Mouse (Mus musculus) hindbrain, embryonic 14.5 days (tissue): ENCODE results near the gene Adamtsl2. TPM values are rescaled to one million over a fixed set of nuclear protein-coding genes. Genes with fewer than 3 reads are reported as not detected.

ENCODE experiments used
- ATAC-seq: fragments of 200-750 bp; cut with Nextera tagmentation; 2 replicates; pipeline ENCODE4 v1.8.0; 2017; ENCODE audit warnings: moderate number of reproducible peaks, mild to moderate bottlenecking, moderate TSS enrichment, moderate library complexity; ENCODE audit not compliant: low FRiP score
- DNase-seq: peaks from one replicate; pipeline ENCODE4 v3.0.0-alpha.2; 2015; ENCODE audit warnings: low spot score
- H3K27ac ChIP-seq: fragments of 300-500 bp; sonication (generic); 2 replicates; pipeline ENCODE4 v1.5.1; 2014; ENCODE audit warnings: mild to moderate bottlenecking, moderate library complexity
- H3K27me3 ChIP-seq: fragments of 300-500 bp; sonication (generic); 2 replicates; pipeline ENCODE4 v1.6.1; 2014; ENCODE audit warnings: mild to moderate bottlenecking, low read length, mixed read lengths; ENCODE audit not compliant: control insufficient read depth, insufficient read depth
- H3K36me3 ChIP-seq: fragments of 300-500 bp; sonication (generic); replicated peaks from 2 replicates; pipeline ENCODE4 v1.6.1; 2014; ENCODE audit not compliant: control insufficient read depth, insufficient read depth
- H3K4me1 ChIP-seq: fragments of 300-500 bp; sonication (generic); replicated peaks from 2 replicates; pipeline ENCODE4 v1.6.1; 2014; ENCODE audit warnings: antibody characterized with exemption, low read length, mixed read lengths; ENCODE audit not compliant: control insufficient read depth, insufficient read depth
- H3K4me2 ChIP-seq: fragments of 300-500 bp; sonication (generic); replicated peaks from 2 replicates; pipeline ENCODE4 v1.6.1; 2014; ENCODE audit warnings: mild to moderate bottlenecking, moderate library complexity
- H3K4me3 ChIP-seq: fragments of 300-500 bp; sonication (generic); replicated peaks from 2 replicates; pipeline ENCODE4 v1.5.1; 2014; ENCODE audit warnings: mild to moderate bottlenecking, low read length
- H3K9ac ChIP-seq: fragments of 300-500 bp; sonication (generic); 2 replicates; pipeline ENCODE4 v1.6.1; 2014
- H3K9me3 ChIP-seq: fragments of 300-500 bp; sonication (generic); 2 replicates; pipeline ENCODE4 v1.6.1; 2016; ENCODE audit warnings: low read length; ENCODE audit not compliant: control insufficient read depth
- WGBS: fragments of 180-500 bp; shearing (Covaris S2); extraction: QIAGEN DNeasy Blood & Tissue Kit; methylation state at CpG from one replicate; pipeline ENCODE4 v1.1.7; 2014; 5-methylcytosine and 5-hydroxymethylcytosine counted together
- polyA plus RNA-seq: library from polyadenylated mRNA; unstranded; fragments of >200 nt; fragmentation: Nextera tagmentation; extraction: Ambion mirVana; gene quantifications from 2 replicates; pipeline ENCODE4 v1.2.1, GENCODE M21; 2014

The Adamtsl2 gene
- polyA plus RNA-seq, 1 experiment from 2014 or later, result 9.1 TPM

GRCm38 (mm10) chr2:27118452-27118851, 39.3 kb downstream of the Adamtsl2 start:
- no peaks in the 10 kb centered on the region for H3K36me3 ChIP-seq
- 55% methylated on average over 4 of the region's 4 CpGs for WGBS
- ATAC-seq, result no peak

GRCm38 (mm10) chr2:27119766-27120165, 40.6 kb downstream of the Adamtsl2 start:
- Histone ChIP-seq H3K4me1 (peaks cover 21% of the 10 kb centered on the region), H3K9me3 (no peaks in the 10 kb centered on the region), H3K27me3 (no peaks in the 10 kb centered on the region), H3K4me2 (no peak overlapping the region), H3K36me3 (no peaks in the 10 kb centered on the region), H3K4me3 (no peak overlapping the region), H3K9ac (no peak overlapping the region), H3K27ac (no peak overlapping the region)
- DNase-seq (no peak), ATAC-seq (no peak)
- 98% methylated on average over 2 of the region's 2 CpGs for WGBS

More at GRCm38 (mm10) chr2:27118452-27118851, 39.3 kb downstream of the Adamtsl2 start:
- Histone ChIP-seq H3K4me1 (peaks cover 21% of the 10 kb centered on the region), H3K27me3 (no peaks in the 10 kb centered on the region), H3K4me3 (no peak overlapping the region), H3K4me2 (no peak overlapping the region), H3K9ac (no peak overlapping the region), H3K9me3 (no peaks in the 10 kb centered on the region), H3K27ac (no peak overlapping the region)
- DNase-seq, result no peak

GRCm38 (mm10) chr2:27120241-27120641, 41.1 kb downstream of the Adamtsl2 start:
- H3K4me3 ChIP-seq, result no peak overlapping the region
- peaks cover 21% of the 10 kb centered on the region for H3K4me1 ChIP-seq
- H3K9me3 ChIP-seq, result no peaks in the 10 kb centered on the region
- ATAC-seq, result no peak
- no peak for DNase-seq
- WGBS, result 66% methylated on average over 8 of the region's 8 CpGs
- no peak overlapping the region for H3K27ac ChIP-seq
- H3K4me2 ChIP-seq, result no peak overlapping the region
- no peaks in the 10 kb centered on the region for H3K27me3 ChIP-seq
- H3K36me3 ChIP-seq, result no peaks in the 10 kb centered on the region
- no peak overlapping the region for H3K9ac ChIP-seq

DNA sequence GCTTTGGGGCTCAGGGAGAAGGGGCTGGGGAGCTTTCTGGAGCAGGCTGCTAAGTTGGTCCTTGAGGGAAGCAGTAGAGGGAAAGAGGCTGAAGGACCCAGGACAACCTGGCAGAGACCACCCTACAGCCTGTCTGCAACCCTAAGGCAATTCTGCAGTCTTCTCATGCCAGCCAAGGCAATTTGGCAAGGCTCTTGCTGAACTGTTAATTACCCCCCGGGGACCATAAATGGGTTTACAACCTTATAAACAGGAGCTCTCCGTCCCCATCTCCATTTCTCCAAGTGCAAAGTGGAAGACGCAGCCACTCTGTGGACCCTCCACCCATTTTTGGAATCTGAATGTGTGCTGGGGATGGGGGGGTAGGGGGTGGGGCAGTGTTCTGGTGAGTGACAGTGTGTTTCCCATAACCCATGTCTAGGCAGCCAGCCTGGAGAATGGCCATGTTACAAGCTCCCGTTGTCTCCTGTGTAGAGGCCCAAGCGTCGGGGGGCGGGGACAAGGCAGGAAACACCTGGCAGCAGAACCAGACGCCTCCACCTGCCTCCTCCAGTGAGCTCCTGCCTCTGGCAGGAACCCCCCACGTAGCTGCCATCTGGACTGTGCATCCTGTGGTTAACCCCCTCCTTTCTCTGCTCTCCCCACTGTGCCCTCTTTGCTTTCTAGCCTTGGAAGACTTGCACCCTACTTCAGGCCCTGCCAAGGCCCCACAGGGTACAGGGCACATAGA, 42.6 kb downstream of the Adamtsl2 start:
- no peak overlapping the region for H3K27ac ChIP-seq
- no peaks in the 10 kb centered on the region for H3K36me3 ChIP-seq
- no peak overlapping the region for H3K9ac ChIP-seq
- DNase-seq (peak; percentile 39), ATAC-seq (no peak)
- no peak overlapping the region for H3K4me3 ChIP-seq
- no peak overlapping the region for H3K4me2 ChIP-seq
- no peaks in the 10 kb centered on the region for H3K27me3 ChIP-seq
- 35% methylated on average over 9 of the region's 9 CpGs for WGBS
- H3K9me3 ChIP-seq, result no peaks in the 10 kb centered on the region
- H3K4me1 ChIP-seq, result peaks cover 21% of the 10 kb centered on the region

- H3K9ac ChIP-seq, result no peak overlapping the region
- no peaks in the 10 kb centered on the region for H3K27me3 ChIP-seq
- WGBS, result 21% methylated on average over 9 of the region's 9 CpGs
- ATAC-seq (no peak), DNase-seq (no peak)
- H3K36me3 ChIP-seq, result no peaks in the 10 kb centered on the region
- H3K4me1 ChIP-seq, result peaks cover 21% of the 10 kb centered on the region
- no peak overlapping the region for H3K4me2 ChIP-seq
- H3K4me3 ChIP-seq, result no peak overlapping the region
- H3K27ac ChIP-seq, result 0 out of 2 replicates have a peak overlapping the region, but pooled peaks have one; percentile 30
- H3K9me3 ChIP-seq, result no peaks in the 10 kb centered on the region
Measured at GRCm38 (mm10) chr2:27122578-27122977, 43.4 kb downstream of the Adamtsl2 start.

DNA sequence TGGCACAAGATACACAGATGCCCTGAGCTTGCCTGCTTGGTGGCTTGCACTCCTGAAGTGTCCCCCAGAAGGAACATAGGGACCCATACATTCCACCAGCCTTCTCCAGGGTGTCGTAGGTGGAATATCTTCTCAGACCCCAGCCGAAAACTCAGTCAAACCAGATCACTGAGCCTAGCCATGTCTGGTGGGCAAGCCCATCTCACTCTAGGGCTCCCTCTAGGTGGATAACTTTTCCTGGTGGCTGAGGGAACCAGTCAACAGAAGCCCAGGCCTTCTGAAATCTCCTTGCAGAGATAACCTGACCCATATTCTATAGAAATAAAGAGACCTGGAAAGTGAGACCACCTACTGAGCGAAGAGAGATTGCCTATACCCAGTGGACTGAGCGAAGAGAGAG, 43.9 kb downstream of the Adamtsl2 start:
- no peak overlapping the region for H3K4me2 ChIP-seq
- no peaks in the 10 kb centered on the region for H3K27me3 ChIP-seq
- no peaks in the 10 kb centered on the region for H3K9me3 ChIP-seq
- no peak overlapping the region for H3K9ac ChIP-seq
- ATAC-seq (no peak), DNase-seq (no peak)
- no peak overlapping the region for H3K4me3 ChIP-seq
- no peak overlapping the region for H3K27ac ChIP-seq
- 83% methylated on average over 4 of the region's 4 CpGs for WGBS
- H3K36me3 ChIP-seq, result no peaks in the 10 kb centered on the region
- H3K4me1 ChIP-seq, result peaks cover 21% of the 10 kb centered on the region

DNA sequence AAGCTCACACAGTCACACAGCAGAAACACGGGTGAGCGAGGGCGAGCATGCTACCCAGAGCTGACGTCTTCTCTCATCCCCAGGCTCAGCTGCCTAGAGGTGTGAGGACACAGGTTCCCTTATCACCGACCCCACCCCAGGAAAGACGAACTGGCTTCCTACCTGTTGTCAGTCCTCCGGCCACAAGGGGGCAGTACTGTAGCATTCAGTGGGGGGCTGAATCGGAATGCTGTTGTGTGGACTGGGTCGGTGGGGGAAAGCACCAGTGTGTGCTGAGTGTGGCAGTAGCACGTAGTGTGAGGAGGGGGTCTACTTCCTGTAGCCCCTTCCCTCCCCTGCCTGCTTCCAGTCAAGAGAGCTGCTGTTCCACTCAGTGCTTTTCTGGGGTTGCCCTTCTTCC, 46.8 kb downstream of the Adamtsl2 start:
- Histone ChIP-seq H3K9ac (no peak overlapping the region), H3K9me3 (no peaks in the 10 kb centered on the region), H3K36me3 (no peaks in the 10 kb centered on the region), H3K27me3 (no peaks in the 10 kb centered on the region), H3K4me1 (peaks cover 21% of the 10 kb centered on the region), H3K4me3 (no peak overlapping the region), H3K4me2 (no peak overlapping the region), H3K27ac (no peak overlapping the region)
- DNase-seq (no peak), ATAC-seq (no peak)
- 49% methylated on average over 10 of the region's 10 CpGs for WGBS

- no peak overlapping the region for H3K4me3 ChIP-seq
- no peak overlapping the region for H3K27ac ChIP-seq
- H3K27me3 ChIP-seq, result no peaks in the 10 kb centered on the region
- peaks cover 19% of the 10 kb centered on the region for H3K4me1 ChIP-seq
- no peaks in the 10 kb centered on the region for H3K9me3 ChIP-seq
- WGBS, result 54% methylated on average over 4 of the region's 4 CpGs
- no peak overlapping the region for H3K9ac ChIP-seq
- no peak overlapping the region for H3K4me2 ChIP-seq
- ATAC-seq, result no peak
- no peaks in the 10 kb centered on the region for H3K36me3 ChIP-seq
- DNase-seq, result no peak
Measured at GRCm38 (mm10) chr2:27126496-27126895, 47.3 kb downstream of the Adamtsl2 start.

DNA sequence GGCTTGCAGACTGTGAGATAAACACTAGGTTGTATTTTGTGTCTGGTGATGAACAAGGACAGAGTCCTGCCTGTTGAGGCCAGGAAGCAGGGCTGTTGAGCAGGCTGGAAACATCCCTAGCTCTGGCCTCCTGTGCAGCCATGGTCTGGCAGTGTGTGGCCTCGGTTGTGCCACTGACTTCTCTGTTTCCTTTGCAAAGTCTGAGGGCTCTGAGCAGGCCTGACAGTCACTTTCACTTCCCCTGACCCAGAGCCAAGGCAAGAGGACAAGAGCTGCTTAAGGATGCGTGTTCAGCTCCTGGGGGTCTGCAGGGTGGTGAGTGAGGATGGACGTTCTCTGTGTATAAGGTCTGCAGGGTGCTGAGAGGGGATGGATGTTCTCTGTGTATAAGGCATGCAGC, 49.8 kb downstream of the Adamtsl2 start:
- Histone ChIP-seq H3K9ac (no peak overlapping the region), H3K36me3 (no peaks in the 10 kb centered on the region), H3K4me1 (no peaks in the 10 kb centered on the region), H3K27me3 (no peaks in the 10 kb centered on the region), H3K4me2 (no peak overlapping the region), H3K4me3 (no peak overlapping the region), H3K27ac (no peak overlapping the region), H3K9me3 (no peaks in the 10 kb centered on the region)
- 69% methylated on average over 3 of the region's 3 CpGs for WGBS
- no peak for DNase-seq
- ATAC-seq, result no peak

DNA sequence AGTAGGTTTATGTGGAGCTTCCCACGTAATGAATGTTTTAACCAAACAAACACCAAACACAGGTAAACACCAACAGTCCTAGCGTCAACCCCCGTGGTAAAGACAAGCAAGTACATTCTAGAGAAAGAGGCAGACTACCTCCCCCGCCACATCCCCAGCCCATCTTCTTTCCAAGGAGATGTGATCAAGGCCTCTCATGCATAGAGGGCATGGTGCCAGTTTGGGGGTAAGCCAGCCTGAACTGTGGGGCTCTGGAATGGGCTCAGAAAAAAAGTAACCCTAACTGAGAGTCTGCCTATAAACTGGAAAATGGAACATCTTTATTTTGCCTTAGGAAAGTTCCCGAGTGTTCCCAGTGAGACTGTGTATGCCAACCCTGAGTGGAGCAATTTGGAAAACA, 56.8 kb downstream of the Adamtsl2 start:
- Histone ChIP-seq H3K27ac (no peak overlapping the region), H3K4me1 (no peaks in the 10 kb centered on the region), H3K9me3 (no peaks in the 10 kb centered on the region), H3K4me2 (no peak overlapping the region), H3K27me3 (peaks cover 5% of the 10 kb centered on the region; the same call in 1 of the 2 replicates), H3K4me3 (no peak overlapping the region), H3K36me3 (no peaks in the 10 kb centered on the region), H3K9ac (no peak overlapping the region)
- DNase-seq (no peak), ATAC-seq (no peak)
- 84% methylated on average over 5 of the region's 5 CpGs for WGBS
